In genomic region chr7:45638623-45639401, GRCm38 (mm10) we compare ENCODE assay signal across 8 mouse cellular contexts. TPM values are rescaled to one million over a fixed set of nuclear protein-coding genes. Genes with fewer than 3 reads are reported as not detected.
DNase-seq lines count a peak whose midpoint lies in the region; ATAC-seq and TF ChIP-seq lines count a peak whose summit lies in the region.

No protein-coding gene starts in this region.

- intact Hi-C loops in left cerebral cortex, postnatal 10 days (cut with DNase I), result no loop called here

- H3K9me3 ChIP-seq in intestine, postnatal 0 days (ENCODE audit: control insufficient read depth), result no peaks in the 10 kb centered on the region

- peak; percentile 62 for ATAC-seq in intestine, postnatal 0 days
- ATAC-seq in megakaryocyte, adult 5-6 weeks (ENCODE audit: poor library complexity, severe bottlenecking), result no peak

- no peak overlapping the region for H3K9ac ChIP-seq in intestine, postnatal 0 days (ENCODE audit: low read depth, low read length)

- H3K4me3 ChIP-seq in intestine, postnatal 0 days (ENCODE audit: low read depth, low read length), result no peak overlapping the region

- H3K36me3 ChIP-seq in intestine, postnatal 0 days (ENCODE audit: control insufficient read depth, insufficient read depth), result 0 out of 2 replicates have a peak, but pooled peaks cover 2% of the 10 kb centered on the region

- H3K4me1 ChIP-seq in intestine, postnatal 0 days (replicated peaks; ENCODE audit: control insufficient read depth, insufficient read depth, low read length), result no peaks in the 10 kb centered on the region

- H3K27ac ChIP-seq in intestine, postnatal 0 days (ENCODE audit: low read depth, low read length), result no peak overlapping the region

- peaks cover 37% of the 10 kb centered on the region; the same call in 1 of the 2 replicates for H3K27me3 ChIP-seq in intestine, postnatal 0 days (replicated peaks; ENCODE audit: control insufficient read depth, insufficient read depth, low read length)

- 31% methylated on average over 29 of the region's 29 CpGs for WGBS in intestine, postnatal 0 days

- DNase-seq in adrenal gland, postnatal 10 days, result peak; percentile 92
- DNase-seq in embryo, embryonic 9.5 days (ENCODE audit: extremely low spot score), result peak; percentile 92
- DNase-seq in gastrocnemius, postnatal 4 days (ENCODE audit: low spot score in 2 of 2), result peak; percentile 80 to 94
- peak; percentile 96 to 97 for DNase-seq in left cerebral cortex, postnatal 10 days (ENCODE audit: extremely low spot score in 1 of 2, low spot score in 2 of 2)
- DNase-seq in mesoderm, embryonic 11.5 days (ENCODE audit: low read depth, low spot score), result peak; percentile 98
- peak; percentile 92 for DNase-seq in right cerebral cortex, postnatal 4 days

- peak overlapping the region; percentile 28 for H3K4me2 ChIP-seq in intestine, postnatal 0 days (replicated peaks; ENCODE audit: low read depth)

- no peak for TF ChIP-seq CTCF in intestine, postnatal 0 days (IDR thresholded peaks at IDR 0.05; ENCODE audit: low read depth)

RNA-seq across cellular contexts. Expression of gene Mamstr, which starts 1.0 kb away (rescaled TPM):
- total RNA-seq in adrenal gland, postnatal 10 days (2021), result 10 to 100 TPM in 1 of 2 experiments, 1 to 10 TPM in 1; 8.3 to 13.2 TPM
- 100 to 1,000 TPM; 170 to 187 TPM for total RNA-seq in gastrocnemius, postnatal 4 days (2021)
- 2.8 and 3.7 TPM in 2 replicates for polyA plus RNA-seq in intestine, postnatal 0 days (2015; fragmentation: Nextera tagmentation; extraction: Ambion mirVana)
- 1 to 10 TPM; 1.2 to 2.2 TPM for total RNA-seq in left cerebral cortex, postnatal 10 days (2021)
- not detected in 2 replicates for total RNA-seq in megakaryocyte, adult 5-6 weeks (2015)
- total RNA-seq in megakaryocyte, adult 5-6 weeks (2017), result 0.53 TPM in 1 of 2 replicates, not detected in the other

RNA-seq across cellular contexts. Expression of gene Rasip1, which starts 11.5 kb away (rescaled TPM):
- 10 to 100 TPM; 35.6 to 37.9 TPM for total RNA-seq in adrenal gland, postnatal 10 days (2021)
- total RNA-seq in gastrocnemius, postnatal 4 days (2021), result 10 to 100 TPM; 23.0 to 25.6 TPM
- polyA plus RNA-seq in intestine, postnatal 0 days (2015; fragmentation: Nextera tagmentation; extraction: Ambion mirVana), result 5.7 and 6.1 TPM in 2 replicates
- 10 to 100 TPM; 15.1 to 15.8 TPM for total RNA-seq in left cerebral cortex, postnatal 10 days (2021)
- 0.20 TPM in 1 of 2 replicates, not detected in the other for total RNA-seq in megakaryocyte, adult 5-6 weeks (2015)
- total RNA-seq in megakaryocyte, adult 5-6 weeks (2017), result 0.29 TPM in 1 of 2 replicates, not detected in the other

RNA-seq across cellular contexts. Expression of gene Izumo1, which starts 17.2 kb away (rescaled TPM):
- total RNA-seq in adrenal gland, postnatal 10 days (2021), result under 1 TPM; 0.39 to 0.73 TPM
- total RNA-seq in gastrocnemius, postnatal 4 days (2021), result under 1 TPM; 0.34 to 0.36 TPM
- polyA plus RNA-seq in intestine, postnatal 0 days (2015; fragmentation: Nextera tagmentation; extraction: Ambion mirVana), result 0.08 TPM in 2 replicates
- total RNA-seq in left cerebral cortex, postnatal 10 days (2021), result not detected
- not detected in 2 replicates for total RNA-seq in megakaryocyte, adult 5-6 weeks (2015)
- 0.22 TPM in 1 of 2 replicates, not detected in the other for total RNA-seq in megakaryocyte, adult 5-6 weeks (2017)

RNA-seq across cellular contexts. Expression of gene Fut1, which starts 21.7 kb away (rescaled TPM):
- total RNA-seq in adrenal gland, postnatal 10 days (2021), result under 1 TPM in 1 of 2 experiments, not detected in 1; 0.21 TPM
- total RNA-seq in gastrocnemius, postnatal 4 days (2021), result not detected
- polyA plus RNA-seq in intestine, postnatal 0 days (2015; fragmentation: Nextera tagmentation; extraction: Ambion mirVana), result 0.05 and 0.23 TPM in 2 replicates
- under 1 TPM; 0.13 to 0.30 TPM for total RNA-seq in left cerebral cortex, postnatal 10 days (2021)
- total RNA-seq in megakaryocyte, adult 5-6 weeks (2015), result not detected in 2 replicates
- not detected in 2 replicates for total RNA-seq in megakaryocyte, adult 5-6 weeks (2017)

RNA-seq across cellular contexts. Expression of gene Fgf21, which starts 23.5 kb away (rescaled TPM):
- 10 to 100 TPM in 1 of 2 experiments, 1 to 10 TPM in 1; 1.3 to 21.9 TPM for total RNA-seq in adrenal gland, postnatal 10 days (2021)
- not detected for total RNA-seq in gastrocnemius, postnatal 4 days (2021)
- polyA plus RNA-seq in intestine, postnatal 0 days (2015; fragmentation: Nextera tagmentation; extraction: Ambion mirVana), result not detected in 2 replicates
- not detected for total RNA-seq in left cerebral cortex, postnatal 10 days (2021)
- not detected in 2 replicates for total RNA-seq in megakaryocyte, adult 5-6 weeks (2015)
- total RNA-seq in megakaryocyte, adult 5-6 weeks (2017), result not detected in 2 replicates

Comparison
In these comparisons a context has a peak if more than half of its experiments do, and no peak if none do; other contexts are left out.
1. RNA of gene Mamstr, which starts 1.0 kb away (total RNA-seq): 170 to 187 TPM in gastrocnemius, postnatal 4 days; 8.3 to 13.2 TPM in adrenal gland, postnatal 10 days, 1.2 to 2.2 TPM in left cerebral cortex, postnatal 10 days and 0.53 TPM in megakaryocyte, adult 5-6 weeks; every median in the first group is over 10 times any median in the second.
2. RNA of gene Rasip1, which starts 11.5 kb away (total RNA-seq): 35.6 to 37.9 TPM in adrenal gland, postnatal 10 days, 23.0 to 25.6 TPM in gastrocnemius, postnatal 4 days and 15.1 to 15.8 TPM in left cerebral cortex, postnatal 10 days; 0.20 to 0.29 TPM in megakaryocyte, adult 5-6 weeks; every median in the first group is over 10 times any median in the second.
3. Peak in every context shown above with its lines, with median percentiles within 50 percentile points of each other: DNase-seq.